Mouse (Mus musculus): ENCODE data around the gene Skiv2l.

DNA sequence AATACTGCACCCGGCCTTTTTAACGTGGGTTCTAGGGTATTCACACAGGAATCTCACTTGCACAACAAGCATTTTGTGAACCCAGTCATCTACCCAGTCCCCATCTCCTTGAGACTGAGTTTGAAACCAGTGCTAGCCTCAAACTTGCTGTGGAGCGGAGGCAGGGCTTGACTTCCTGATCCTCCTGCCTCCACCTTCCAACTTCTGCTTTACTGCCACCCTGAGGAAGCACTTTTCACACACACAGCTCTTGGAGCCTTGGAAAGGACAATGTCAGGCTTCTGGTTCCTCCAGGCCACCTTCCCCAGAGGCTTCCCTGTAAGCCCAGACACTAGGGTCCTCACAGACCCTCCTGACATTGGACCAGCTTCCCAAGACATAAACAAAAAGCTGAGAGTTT, 33.3 kb upstream of the Skiv2l start:
- TF ChIP-seq TAL1 (IDR thresholded peaks at IDR 0.05; ENCODE audit: low read length) (no peak), GATA1 (IDR thresholded peaks at IDR 0.05; ENCODE audit: low read length) (no peak)
